Mouse (Mus musculus) stomach, postnatal 0 days (tissue): ENCODE results near the gene Mast4. TPM values are rescaled to one million over a fixed set of nuclear protein-coding genes. Genes with fewer than 3 reads are reported as not detected.
"Not testable (repeated sequence)": the region's sequence is repeated elsewhere in the genome, so short reads cannot be mapped to it uniquely, and the experiment has no call there.

ENCODE experiments used
- ATAC-seq: fragments of 200-750 bp; cut with Nextera tagmentation; 2 replicates; pipeline ENCODE4 v1.8.0; 2017; ENCODE audit not compliant: low FRiP score, low TSS enrichment
- DNase-seq: peaks from one replicate; pipeline ENCODE4 v3.0.0-alpha.2; 2016; ENCODE audit warnings: low spot score
- H3K27ac ChIP-seq: fragments of 300-500 bp; sonication (generic); replicated peaks from 2 replicates; pipeline ENCODE4 v1.5.1; 2014; ENCODE audit warnings: mild to moderate bottlenecking, control low read depth
- H3K27me3 ChIP-seq: fragments of 300-500 bp; sonication (generic); 2 replicates; pipeline ENCODE4 v1.6.1; 2014; ENCODE audit warnings: low read length; ENCODE audit not compliant: control insufficient read depth, insufficient read depth
- H3K36me3 ChIP-seq: fragments of 300-500 bp; sonication (generic); 2 replicates; pipeline ENCODE4 v1.6.1; 2014; ENCODE audit warnings: low read length, mixed read lengths; ENCODE audit not compliant: control insufficient read depth, insufficient read depth
- H3K4me1 ChIP-seq: fragments of 300-500 bp; sonication (generic); replicated peaks from 2 replicates; pipeline ENCODE4 v1.6.1; 2014; ENCODE audit warnings: antibody characterized with exemption; ENCODE audit not compliant: control insufficient read depth, insufficient read depth
- H3K4me2 ChIP-seq: fragments of 300-500 bp; sonication (generic); replicated peaks from 2 replicates; pipeline ENCODE4 v1.6.1; 2014; ENCODE audit warnings: low read depth, mild to moderate bottlenecking, control low read depth, moderate library complexity
- H3K4me3 ChIP-seq: fragments of 300-500 bp; sonication (generic); 2 replicates; pipeline ENCODE4 v1.5.1; 2014; ENCODE audit warnings: low read depth, low read length, control low read depth
- H3K9ac ChIP-seq: fragments of 300-500 bp; sonication (generic); 2 replicates; pipeline ENCODE4 v1.6.1; 2014; ENCODE audit warnings: mild to moderate bottlenecking, low read length, control low read depth, mixed read lengths
- H3K9me3 ChIP-seq: fragments of 300-500 bp; sonication (generic); 2 replicates; pipeline ENCODE4 v1.6.1; 2016; ENCODE audit warnings: low read length; ENCODE audit not compliant: control insufficient read depth
- CTCF ChIP-seq: IDR thresholded peaks from 2 replicates; pipeline ENCODE4 v1.5.1; 2016; ENCODE audit warnings: antibody characterized with exemption, low read depth, mild to moderate bottlenecking, moderate library complexity
- EP300 ChIP-seq: optimal IDR thresholded peaks from 2 replicates; pipeline ENCODE3; 2016; ENCODE audit warnings: antibody characterized with exemption
- WGBS: fragments of 180-500 bp; shearing (Covaris S2); extraction: QIAGEN DNeasy Blood & Tissue Kit; methylation state at CpG from one replicate; pipeline ENCODE4 v1.1.7; 2014; 5-methylcytosine and 5-hydroxymethylcytosine counted together
- polyA plus RNA-seq: library from polyadenylated mRNA; unstranded; fragments of >200 nt; fragmentation: Nextera tagmentation; extraction: Ambion mirVana; gene quantifications from 2 replicates; pipeline ENCODE4 v1.2.1, GENCODE M21; 2015

Mast4 gene
- 16.4 and 18.2 TPM in 2 replicates for polyA plus RNA-seq

GRCm38 (mm10) chr13:103334392-103334686, at the start of gene Mast4:
Mast4 (minus strand) TSS chr13:103334497.
- ATAC-seq (peak; percentile 95), DNase-seq (peak; percentile 90)
- Histone ChIP-seq H3K36me3 (no peaks in the 10 kb centered on the region), H3K4me3 (peak within 1 kb of the TSS; percentile 77), H3K9ac (peak within 1 kb of the TSS; percentile 68), H3K27me3 (no peaks in the 10 kb centered on the region), H3K27ac (peak within 1 kb of the TSS; percentile 56; the same call in 1 of the 2 replicates), H3K4me2 (peak within 1 kb of the TSS; percentile 96), H3K4me1 (no peaks in the 10 kb centered on the region), H3K9me3 (no peaks in the 10 kb centered on the region)
- WGBS, result under 1% methylated on average over 39 of the region's 44 CpGs
- no peak for TF ChIP-seq EP300
- TF ChIP-seq CTCF, result no peak

- H3K36me3 ChIP-seq, result no peaks in the 10 kb centered on the region
- H3K9ac ChIP-seq, result no peak overlapping the region
- no peaks in the 10 kb centered on the region for H3K27me3 ChIP-seq
- H3K4me1 ChIP-seq, result no peaks in the 10 kb centered on the region
- WGBS, result 13% methylated on average over 1 of the region's 1 CpGs
- no peak overlapping the region for H3K4me3 ChIP-seq
- ATAC-seq (no peak), DNase-seq (no peak)
- no peak overlapping the region for H3K4me2 ChIP-seq
- TF ChIP-seq EP300 (no peak), CTCF (no peak)
- no peaks in the 10 kb centered on the region for H3K9me3 ChIP-seq
- H3K27ac ChIP-seq, result no peak overlapping the region
Measured at GRCm38 (mm10) chr13:103374495-103374894, 40.2 kb upstream of the Mast4 start.

- Histone ChIP-seq H3K4me1 (no peaks in the 10 kb centered on the region), H3K9ac (no peak overlapping the region), H3K36me3 (no peaks in the 10 kb centered on the region), H3K4me2 (no peak overlapping the region), H3K27ac (no peak overlapping the region), H3K4me3 (no peak overlapping the region), H3K27me3 (no peaks in the 10 kb centered on the region), H3K9me3 (no peaks in the 10 kb centered on the region)
- no peak for DNase-seq
- 75% methylated on average over 7 of the region's 7 CpGs for WGBS
- ATAC-seq, result no peak
- TF ChIP-seq EP300 (no peak), CTCF (no peak)
Measured at GRCm38 (mm10) chr13:103369194-103369593, 34.9 kb upstream of the Mast4 start.

- Histone ChIP-seq H3K4me2 (no peak overlapping the region), H3K9ac (no peak overlapping the region), H3K27me3 (no peaks in the 10 kb centered on the region), H3K36me3 (no peaks in the 10 kb centered on the region), H3K27ac (no peak overlapping the region), H3K9me3 (no peaks in the 10 kb centered on the region), H3K4me3 (no peak overlapping the region), H3K4me1 (no peaks in the 10 kb centered on the region)
- ATAC-seq (no peak), DNase-seq (no peak)
- WGBS, result 81% methylated on average over 10 of the region's 10 CpGs
- no peak for TF ChIP-seq CTCF
- TF ChIP-seq EP300, result no peak
Measured at GRCm38 (mm10) chr13:103363181-103363580, 28.9 kb upstream of the Mast4 start.

- WGBS, result 96% methylated on average over 16 of the region's 16 CpGs
- ATAC-seq, H3K4me3 ChIP-seq: not testable (repeated sequence)
Measured at GRCm38 (mm10) chr13:103357415-103357814, 23.1 kb upstream of the Mast4 start.

GRCm38 (mm10) chr13:103356909-103357308, 22.6 kb upstream of the Mast4 start:
- not testable (repeated sequence) for DNase-seq, H3K4me1 ChIP-seq, H3K9ac ChIP-seq, ATAC-seq, H3K27me3 ChIP-seq, H3K4me3 ChIP-seq, H3K9me3 ChIP-seq, H3K27ac ChIP-seq, H3K4me2 ChIP-seq, H3K36me3 ChIP-seq
- 98% methylated on average over 4 of the region's 6 CpGs for WGBS

More at GRCm38 (mm10) chr13:103357415-103357814, 23.1 kb upstream of the Mast4 start:
- not testable (repeated sequence) for H3K9me3 ChIP-seq, DNase-seq, H3K36me3 ChIP-seq, H3K4me2 ChIP-seq, H3K9ac ChIP-seq, H3K27ac ChIP-seq, H3K27me3 ChIP-seq, H3K4me1 ChIP-seq
